Mouse (Mus musculus) monocyte, adult 59 days (primary cell): ENCODE measurements around the gene Eef1b2. TPM values are rescaled to one million over a fixed set of nuclear protein-coding genes. Genes with fewer than 3 reads are reported as not detected.

ENCODE experiments used
- total RNA-seq, 2 experiments: library from RNA; stranded (reverse); gene quantifications; one replicate each; pipeline ENCODE4 v1.2.4; 2023

Gene Eef1b2
- 100 to 1,000 TPM; 677 to 761 TPM for total RNA-seq

GRCm38 (mm10) chr1:63176604-63177421 is at the start of gene Eef1b2, which contains the start of gene Ndufs1:
TSS of gene Eef1b2 (plus strand) at chr1:63176825.
TSS of gene Ndufs1 (minus strand) at chr1:63176833.

DNA sequence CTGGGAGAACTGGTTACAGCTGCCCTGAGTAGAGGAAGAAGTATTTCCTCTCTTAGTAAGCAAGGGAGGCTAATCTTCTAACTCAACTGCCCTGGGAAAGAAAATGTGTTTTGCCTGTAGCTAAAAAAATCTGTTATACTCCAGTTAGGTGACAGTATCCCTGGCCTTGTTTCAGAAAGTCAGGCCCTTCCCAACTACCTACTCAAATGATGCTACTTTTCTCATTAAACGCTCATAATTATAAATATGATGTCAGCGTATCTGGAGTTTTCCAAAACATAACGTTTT is 37.6 kb downstream of the Eef1b2 start, which contains the start of gene Gpr1:
Gene Gpr1 (minus strand): TSS at position 273 of the 288 bp plus-strand sequence.

Other genes with a start within 250 kb of the Eef1b2 start
- 10 to 100 TPM; 53.5 to 55.4 TPM for gene Ino80d, start 62.2 kb upstream of the Eef1b2 start, total RNA-seq
- 10 to 100 TPM; 51.6 to 58.2 TPM for gene Ndufs1, start within 50 bp of the Eef1b2 start, total RNA-seq
- gene Gpr1, start 37.7 kb downstream of the Eef1b2 start, total RNA-seq: not detected
- gene Zdbf2, start 96.4 kb downstream of the Eef1b2 start, total RNA-seq: not detected